Mouse (Mus musculus) heart, embryonic 12.5 days (tissue): ENCODE data around the gene Epb41. TPM values are rescaled to one million over a fixed set of nuclear protein-coding genes. Genes with fewer than 3 reads are reported as not detected.

ENCODE experiments used
- ATAC-seq: fragments of 200-750 bp; cut with Nextera tagmentation; 2 replicates; pipeline ENCODE4 v1.8.0; 2017; ENCODE audit warnings: moderate TSS enrichment, moderate library complexity; ENCODE audit not compliant: insufficient number of reproducible peaks, low FRiP score
- H3K27ac ChIP-seq: fragments of 300-500 bp; sonication (generic); 2 replicates; pipeline ENCODE4 v1.5.1; 2016; ENCODE audit warnings: mild to moderate bottlenecking, moderate library complexity; ENCODE audit not compliant: poor library complexity, severe bottlenecking
- H3K27me3 ChIP-seq: fragments of 300-500 bp; sonication (generic); replicated peaks from 2 replicates; pipeline ENCODE4 v1.6.1; 2016; ENCODE audit warnings: mild to moderate bottlenecking, moderate library complexity
- H3K36me3 ChIP-seq: fragments of 300-500 bp; sonication (generic); 2 replicates; pipeline ENCODE4 v1.6.1; 2016; ENCODE audit warnings: mild to moderate bottlenecking, moderate library complexity
- H3K4me1 ChIP-seq: fragments of 300-500 bp; sonication (generic); replicated peaks from 2 replicates; pipeline ENCODE4 v1.6.1; 2016; ENCODE audit warnings: mild to moderate bottlenecking
- H3K4me2 ChIP-seq: fragments of 300-500 bp; sonication (generic); 2 replicates; pipeline ENCODE4 v1.6.1; 2016; ENCODE audit warnings: mild to moderate bottlenecking, moderate library complexity
- H3K4me3 ChIP-seq: fragments of 300-500 bp; sonication (generic); 2 replicates; pipeline ENCODE4 v1.5.1; 2016; ENCODE audit warnings: mild to moderate bottlenecking
- H3K9ac ChIP-seq: fragments of 300-500 bp; sonication (generic); 2 replicates; pipeline ENCODE4 v1.6.1; 2016; ENCODE audit warnings: mild to moderate bottlenecking, moderate library complexity
- H3K9me3 ChIP-seq: fragments of 300-500 bp; sonication (generic); replicated peaks from 2 replicates; pipeline ENCODE4 v1.6.1; 2016; ENCODE audit warnings: mild to moderate bottlenecking, moderate library complexity
- WGBS: fragments of 180-500 bp; shearing (Covaris S2); methylation state at CpG from one replicate; pipeline ENCODE4 v1.1.7; 2016; 5-methylcytosine and 5-hydroxymethylcytosine counted together
- microRNA-seq: library from miRNA; unstranded; fragments of <30 nt; microRNA quantifications from one replicate; pipeline ENCODE4, GENCODE M21; 2017
- polyA plus RNA-seq: library from polyadenylated mRNA; unstranded; fragments of >200 nt; fragmentation: Nextera tagmentation; extraction: Ambion mirVana; gene quantifications from 2 replicates; pipeline ENCODE4 v1.2.1, GENCODE M21; 2016

Gene Epb41
- polyA plus RNA-seq, 1 experiment from 2014 or later: 97.6 TPM

DNA sequence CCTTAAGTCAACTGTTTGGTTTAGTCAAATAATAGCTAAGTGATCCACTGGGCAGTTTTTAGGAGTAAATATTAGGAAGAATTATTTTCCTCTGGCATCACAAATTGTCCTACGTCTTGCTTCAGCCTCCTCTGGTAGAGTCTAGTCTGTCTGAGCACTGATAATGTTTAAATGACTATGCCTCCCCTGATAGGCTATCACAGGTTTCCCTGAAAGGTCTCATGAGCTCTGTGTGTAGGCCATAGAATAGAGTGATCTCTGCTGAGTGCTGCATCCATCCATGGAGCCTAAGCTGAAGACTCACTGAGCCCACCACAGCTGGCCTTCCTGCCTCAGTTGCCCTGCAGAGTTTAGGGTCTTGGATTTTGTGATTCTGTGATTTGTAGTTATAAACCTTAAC lies 186.6 kb downstream of the Epb41 start:
- H3K4me3 ChIP-seq: no peak overlapping the region
- H3K9me3 ChIP-seq: no peaks in the 10 kb centered on the region
- H3K4me1 ChIP-seq: peaks cover 35% of the 10 kb centered on the region
- ATAC-seq: no peak
- no peaks in the 10 kb centered on the region for H3K27me3 ChIP-seq
- WGBS: 25% methylated on average over 1 of the region's 1 CpGs
- no peak overlapping the region for H3K27ac ChIP-seq
- H3K36me3 ChIP-seq: peaks cover 60% of the 10 kb centered on the region
- no peak overlapping the region for H3K9ac ChIP-seq
- no peak overlapping the region for H3K4me2 ChIP-seq

GRCm38 (mm10) chr4:131885376-131885775 lies 189.7 kb downstream of the Epb41 start:
- Histone ChIP-seq H3K27me3 (no peaks in the 10 kb centered on the region), H3K4me2 (no peak overlapping the region), H3K9me3 (no peaks in the 10 kb centered on the region), H3K4me3 (no peak overlapping the region), H3K4me1 (peaks cover 50% of the 10 kb centered on the region), H3K9ac (no peak overlapping the region), H3K27ac (no peak overlapping the region), H3K36me3 (peaks cover 36% of the 10 kb centered on the region)
- 76% methylated on average over 6 of the region's 6 CpGs for WGBS
- no peak for ATAC-seq

GRCm38 (mm10) chr4:131883571-131883970 lies 191.6 kb downstream of the Epb41 start:
- H3K9ac ChIP-seq: no peak overlapping the region
- H3K27ac ChIP-seq: 0 out of 2 replicates have a peak overlapping the region, but pooled peaks have one; percentile 32
- peaks cover 29% of the 10 kb centered on the region for H3K36me3 ChIP-seq
- peaks cover 53% of the 10 kb centered on the region for H3K4me1 ChIP-seq
- 73% methylated on average over 6 of the region's 6 CpGs for WGBS
- no peak for ATAC-seq
- H3K4me3 ChIP-seq: no peak overlapping the region
- H3K27me3 ChIP-seq: no peaks in the 10 kb centered on the region
- H3K9me3 ChIP-seq: no peaks in the 10 kb centered on the region
- H3K4me2 ChIP-seq: no peak overlapping the region

DNA sequence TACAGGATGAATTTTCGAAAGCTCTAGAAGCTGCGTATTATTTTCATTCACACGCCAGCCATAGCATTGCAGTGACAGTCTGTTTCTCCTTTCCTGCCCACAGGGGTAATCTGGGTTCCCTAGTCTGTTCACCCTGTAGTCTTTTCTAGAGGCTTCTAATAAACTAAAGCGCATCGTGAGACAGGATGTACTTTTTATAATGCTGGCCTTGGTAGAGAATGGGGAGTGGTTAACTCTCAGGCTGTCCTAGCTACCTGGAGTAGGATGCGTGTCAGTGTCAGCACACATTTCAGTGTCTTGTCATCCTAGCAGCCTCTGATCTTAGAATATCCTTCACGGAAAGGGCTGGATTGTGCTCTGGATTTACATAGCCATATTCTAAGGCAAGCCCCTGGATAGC lies 193.8 kb downstream of the Epb41 start:
- Histone ChIP-seq H3K27me3 (no peaks in the 10 kb centered on the region), H3K4me3 (no peak overlapping the region), H3K4me1 (peaks cover 70% of the 10 kb centered on the region), H3K36me3 (peaks cover 18% of the 10 kb centered on the region), H3K9me3 (no peaks in the 10 kb centered on the region), H3K9ac (no peak overlapping the region), H3K4me2 (no peak overlapping the region), H3K27ac (no peak overlapping the region)
- 85% methylated on average over 7 of the region's 7 CpGs for WGBS
- no peak for ATAC-seq

GRCm38 (mm10) chr4:131879692-131880091 lies 195.4 kb downstream of the Epb41 start:
- peak overlapping the region; percentile 45; the same call in 1 of the 2 replicates for H3K9ac ChIP-seq
- H3K4me3 ChIP-seq: no peak overlapping the region
- peaks cover 69% of the 10 kb centered on the region for H3K4me1 ChIP-seq
- no peaks in the 10 kb centered on the region for H3K27me3 ChIP-seq
- ATAC-seq: no peak
- peaks cover 5% of the 10 kb centered on the region for H3K36me3 ChIP-seq
- H3K9me3 ChIP-seq: no peaks in the 10 kb centered on the region
- no peak overlapping the region for H3K27ac ChIP-seq
- H3K4me2 ChIP-seq: no peak overlapping the region
- WGBS: 87% methylated on average over 1 of the region's 1 CpGs

- no peak overlapping the region for H3K4me3 ChIP-seq
- no peak for ATAC-seq
- H3K36me3 ChIP-seq: peaks cover 3% of the 10 kb centered on the region; the same call in 1 of the 2 replicates
- H3K4me1 ChIP-seq: peaks cover 58% of the 10 kb centered on the region
- H3K4me2 ChIP-seq: 0 out of 2 replicates have a peak overlapping the region, but pooled peaks have one; percentile 29
- no peaks in the 10 kb centered on the region for H3K9me3 ChIP-seq
- WGBS: 68% methylated on average over 2 of the region's 2 CpGs
- 0 out of 2 replicates have a peak overlapping the region, but pooled peaks have one; percentile 6 for H3K9ac ChIP-seq
- no peak overlapping the region for H3K27ac ChIP-seq
- no peaks in the 10 kb centered on the region for H3K27me3 ChIP-seq
Measured at GRCm38 (mm10) chr4:131876836-131877235, 198.3 kb downstream of the Epb41 start.

- 48% methylated on average over 3 of the region's 3 CpGs for WGBS
- H3K4me3 ChIP-seq: peak overlapping the region; percentile 92
- H3K27me3 ChIP-seq: no peaks in the 10 kb centered on the region
- H3K36me3 ChIP-seq: peaks cover 3% of the 10 kb centered on the region; the same call in 1 of the 2 replicates
- H3K4me1 ChIP-seq: peaks cover 49% of the 10 kb centered on the region
- peak overlapping the region; percentile 88 for H3K4me2 ChIP-seq
- peak overlapping the region; percentile 99 for H3K9ac ChIP-seq
- no peak overlapping the region for H3K27ac ChIP-seq
- no peaks in the 10 kb centered on the region for H3K9me3 ChIP-seq
- ATAC-seq: no peak
Measured at GRCm38 (mm10) chr4:131875242-131875641, 199.9 kb downstream of the Epb41 start.

DNA sequence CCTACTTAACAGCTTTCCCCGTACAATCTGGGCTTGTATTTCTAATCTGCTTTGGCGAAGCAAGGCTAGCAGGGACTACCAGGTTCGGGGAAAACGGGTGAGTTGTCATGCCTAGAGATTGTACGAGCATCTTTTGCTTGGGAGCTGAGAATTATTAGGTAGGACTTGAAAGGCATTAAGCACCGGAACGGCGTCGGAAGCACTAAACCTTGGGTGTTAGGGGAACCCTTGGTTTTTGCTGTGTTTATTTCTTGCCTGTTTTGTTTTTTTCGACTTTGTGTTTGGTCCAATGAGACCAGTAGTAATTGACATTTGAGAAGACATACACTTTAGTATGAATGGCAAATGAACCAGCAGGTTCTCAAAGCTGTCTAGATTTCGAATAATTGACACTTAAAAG lies 200.6 kb downstream of the Epb41 start:
- peak overlapping the region; percentile 88 for H3K4me2 ChIP-seq
- H3K27me3 ChIP-seq: no peaks in the 10 kb centered on the region
- H3K36me3 ChIP-seq: peaks cover 3% of the 10 kb centered on the region; the same call in 1 of the 2 replicates
- H3K4me1 ChIP-seq: peaks cover 45% of the 10 kb centered on the region
- peak overlapping the region; percentile 92 for H3K4me3 ChIP-seq
- H3K27ac ChIP-seq: peak overlapping the region; percentile 100
- H3K9ac ChIP-seq: peak overlapping the region; percentile 99
- WGBS: 2% methylated on average over 11 of the region's 11 CpGs
- ATAC-seq: no peak
- no peaks in the 10 kb centered on the region for H3K9me3 ChIP-seq

DNA sequence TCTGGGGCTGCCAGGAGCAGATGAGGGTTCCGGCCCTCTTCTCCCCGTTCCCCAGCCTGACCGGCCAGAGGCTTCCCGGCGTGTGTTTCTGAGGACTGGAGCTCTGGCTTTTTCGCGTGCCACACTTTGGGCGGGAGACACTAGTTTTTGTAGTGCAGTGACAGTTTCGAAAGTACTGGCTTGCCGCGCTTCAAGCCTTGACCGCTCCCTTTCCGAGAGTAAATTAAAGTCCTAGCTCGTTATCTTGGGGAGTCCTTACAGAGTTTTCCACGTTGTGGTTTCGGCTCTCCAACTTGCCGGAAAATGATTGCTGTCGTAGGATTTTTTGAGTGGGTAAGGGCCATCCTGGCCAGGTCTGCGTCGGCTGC lies 201.0 kb downstream of the Epb41 start:
- H3K9me3 ChIP-seq: no peaks in the 10 kb centered on the region
- peaks cover 45% of the 10 kb centered on the region for H3K4me1 ChIP-seq
- H3K4me3 ChIP-seq: peak overlapping the region; percentile 92
- peaks cover 3% of the 10 kb centered on the region; the same call in 1 of the 2 replicates for H3K36me3 ChIP-seq
- 0% methylated on average over 20 of the region's 20 CpGs for WGBS
- ATAC-seq: no peak
- no peaks in the 10 kb centered on the region for H3K27me3 ChIP-seq
- H3K9ac ChIP-seq: peak overlapping the region; percentile 99
- peak overlapping the region; percentile 88 for H3K4me2 ChIP-seq
- peak overlapping the region; percentile 100 for H3K27ac ChIP-seq

Small RNA genes lying within 50 kb of the gene (microRNA-seq; reads per million reads assigned to microRNA genes)
- gene Gm27445: not detected

Other genes starting within 250 kb of the Epb41 start
- gene Ptpru, start 237.0 kb downstream of the Epb41 start, polyA plus RNA-seq: 1.8 and 2.5 TPM in 2 replicates
- gene Mecr, start 231.9 kb downstream of the Epb41 start, polyA plus RNA-seq: 33.9 and 35.7 TPM in 2 replicates
- 86.1 and 87.1 TPM in 2 replicates for gene Srsf4, start 201.7 kb downstream of the Epb41 start, polyA plus RNA-seq
- 6.9 and 8.2 TPM in 2 replicates for gene Tmem200b, start 153.6 kb downstream of the Epb41 start, polyA plus RNA-seq
- gene Gm10300, start 624 bp downstream of the Epb41 start, polyA plus RNA-seq: 0.15 and 0.28 TPM in 2 replicates
- gene Oprd1, start 69.2 kb upstream of the Epb41 start, polyA plus RNA-seq: 1.3 and 1.5 TPM in 2 replicates
- 77.1 and 80.1 TPM in 2 replicates for gene Ythdf2, start 137.0 kb upstream of the Epb41 start, polyA plus RNA-seq
- 26.3 and 27.3 TPM in 2 replicates for gene Gmeb1, start 186.3 kb upstream of the Epb41 start, polyA plus RNA-seq
- 34.7 and 39.5 TPM in 2 replicates for gene Taf12, start 199.1 kb upstream of the Epb41 start, polyA plus RNA-seq
- 1.1 TPM in 2 replicates for gene Rab42, start 228.1 kb upstream of the Epb41 start, polyA plus RNA-seq